Mouse (Mus musculus): ENCODE measurements around the gene Josd2.

DNA sequence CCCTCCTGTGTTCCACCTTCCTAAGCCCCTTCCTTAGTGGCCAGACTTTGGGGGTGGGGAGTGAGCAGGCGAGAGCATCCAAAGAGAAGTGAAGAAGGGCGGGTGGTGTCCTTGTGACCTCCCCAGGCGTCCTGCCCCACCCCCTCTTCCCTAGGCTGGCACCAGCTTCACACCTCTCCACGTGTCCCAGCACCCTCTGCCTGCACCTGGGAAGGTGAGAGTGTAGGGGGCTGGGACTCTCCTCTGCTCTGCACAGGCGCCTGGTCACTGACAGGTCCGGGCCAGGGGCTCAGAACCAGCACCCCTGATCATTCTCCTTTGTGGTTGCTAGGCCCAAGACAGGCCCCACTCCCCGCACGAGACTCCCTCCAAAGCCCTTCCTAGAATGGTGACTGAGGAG lies 40.1 kb upstream of the Josd2 start:
- TF ChIP-seq CTCF (conservative IDR thresholded peaks at IDR 0.05; ENCODE audit: insufficient read depth, insufficient read length, low read depth, low read length), result no peak
- TF ChIP-seq POLR2A (IDR thresholded peaks at IDR 0.05; ENCODE audit: low read depth, low read length), result no peak
